26 mouse cellular contexts compared by ENCODE assay signal in the genomic region with DNA sequence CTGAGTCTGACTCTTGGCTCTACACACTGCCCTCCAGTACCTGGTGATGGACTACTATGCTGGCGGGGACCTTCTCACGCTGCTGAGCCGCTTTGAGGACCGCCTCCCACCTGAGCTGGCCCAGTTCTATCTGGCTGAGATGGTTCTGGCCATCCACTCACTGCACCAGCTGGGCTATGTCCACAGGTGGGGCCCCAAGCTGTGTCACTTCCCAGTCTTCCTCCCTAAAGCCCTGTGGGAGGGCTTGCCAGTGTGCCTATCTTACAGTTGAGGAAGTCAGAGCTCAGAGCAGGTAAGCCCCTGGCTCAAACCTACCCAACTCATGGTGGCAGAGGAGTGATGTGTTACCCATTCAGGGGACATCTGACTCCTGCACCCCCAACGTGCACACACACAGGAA. TPM values are rescaled to one million over a fixed set of nuclear protein-coding genes. Genes with fewer than 3 reads are reported as not detected.
A peak's percentile ranks its signal among the peaks of the same experiment; 100 is the strongest.
DNase-seq lines count a peak whose midpoint lies in the region; ATAC-seq and TF ChIP-seq lines count a peak whose summit lies in the region.
"Had no signal": no experiment of that assay in that cellular context is flagged by ENCODE, and none has a peak within 500 bp of the region (broad histone marks: within the 10 kb centered on the region; RNA-seq: fewer than 3 reads in every experiment).

No protein-coding gene starts in this region.

- TF ChIP-seq POLR2A in cerebellum, adult 2 months (IDR thresholded peaks at IDR 0.05; ENCODE audit: borderline replicate concordance, insufficient read depth, low read length): no peak

- peaks cover 58% of the 10 kb centered on the region for H3K4me1 ChIP-seq in cerebellum, adult 2 months (ENCODE audit: control insufficient read depth, insufficient read depth, low read length)
- H3K4me1 ChIP-seq in megakaryocyte, embryonic 14.5 days: peaks cover 41% of the 10 kb centered on the region

- no peaks in the 10 kb centered on the region for H3K27me3 ChIP-seq in cerebellum, adult 2 months (ENCODE audit: control insufficient read depth, insufficient read depth, low read length)
- H3K27me3 ChIP-seq in megakaryocyte, embryonic 14.5 days (replicated peaks): peaks cover 45% of the 10 kb centered on the region
- H3K27me3 ChIP-seq: CH12.LX; embryonic facial prominence, embryonic 13.5 days; embryonic facial prominence, embryonic 15.5 days; forebrain, embryonic 12.5 days; Patski had no signal

- 27% methylated on average over 5 of the region's 5 CpGs for WGBS in cerebellum, adult 2 months

- H3K9me3 ChIP-seq in megakaryocyte, embryonic 14.5 days: no peaks in the 10 kb centered on the region
- H3K9me3 ChIP-seq: embryonic facial prominence, embryonic 13.5 days; embryonic facial prominence, embryonic 15.5 days; forebrain, embryonic 10.5 days; forebrain, embryonic 12.5 days; G1E had no signal

- no peak for TF ChIP-seq CTCF in cerebellum, adult 2 months (IDR thresholded peaks at IDR 0.05; ENCODE audit: borderline replicate concordance, insufficient read depth, low read depth, low read length)

- H3K4me3 ChIP-seq in cerebellum, adult 2 months (replicated peaks; ENCODE audit: insufficient read depth, low read depth, low read length): no peak overlapping the region
- H3K4me3 ChIP-seq in megakaryocyte, embryonic 14.5 days (replicated peaks): peak overlapping the region; percentile 40
- H3K4me3 ChIP-seq: embryonic facial prominence, embryonic 13.5 days; embryonic facial prominence, embryonic 15.5 days; erythroblast, embryonic 14.5 days; forebrain, embryonic 10.5 days; forebrain, embryonic 12.5 days; gastrocnemius, adult 2 months had no signal

- peak; percentile 75 for DNase-seq in cerebellum, adult 11-12 months
- no peak for DNase-seq in cerebellum, postnatal 4 days (ENCODE audit: low spot score in 2 of 2)
- DNase-seq in cerebellum, adult 2 months: peak; percentile 62 to 71
- no peak for DNase-seq in cerebellum, adult 11 months
- peak; percentile 78 for DNase-seq in cerebellum, adult 9-11 months
- DNase-seq: adrenal gland, adult 8-10 months; adrenal gland, postnatal 14 days; adrenal gland, postnatal 36 days; B cell, adult 2 months; embryo, embryonic 11 days; gastrocnemius, adult 2 months had no signal

- no peak for ATAC-seq in cerebellum, adult (ENCODE audit: insufficient number of reproducible peaks, low FRiP score, low TSS enrichment)
- ATAC-seq in megakaryocyte, adult 5-6 weeks (ENCODE audit: poor library complexity, severe bottlenecking): no peak
- ATAC-seq: activated CD4-positive, CD25-positive, alpha-beta regulatory T cell, adult 4 months; CD4-positive, CD25-positive, alpha-beta regulatory T cell, adult 4 months; forebrain, embryonic 14.5 days; forebrain, embryonic 16.5 days; Patski had no signal

- H3K36me3 ChIP-seq in megakaryocyte, embryonic 14.5 days (replicated peaks; ENCODE audit: low read length): peaks cover 53% of the 10 kb centered on the region

- peak overlapping the region; percentile 54 for H3K27ac ChIP-seq in cerebellum, adult 2 months (ENCODE audit: insufficient read depth, low read length)
- H3K27ac ChIP-seq: embryonic facial prominence, embryonic 13.5 days; embryonic facial prominence, embryonic 15.5 days; forebrain, embryonic 10.5 days; forebrain, embryonic 12.5 days; gastrocnemius, adult 2 months had no signal

RNA-seq across cellular contexts. Expression of a gene that starts 3.9 kb away (rescaled TPM):
- polyA plus RNA-seq in cerebellum, adult 2 months (2012; rRNA removed): 33.1 and 36.5 TPM in 2 replicates
- 4.8 and 6.6 TPM in 2 replicates for polyA plus RNA-seq in megakaryocyte, embryonic 14.5 days (2012; ENCODE audit: insufficient read depth, low replicate concordance)
- total RNA-seq in megakaryocyte, adult 5-6 weeks (2015): 0.56 and 0.68 TPM in 2 replicates
- total RNA-seq in megakaryocyte, adult 5-6 weeks (2017): 0.88 and 1.3 TPM in 2 replicates

RNA-seq across cellular contexts. Expression of a gene that starts 24.6 kb away (rescaled TPM):
- 84.1 and 85.5 TPM in 2 replicates for polyA plus RNA-seq in cerebellum, adult 2 months (2012; rRNA removed)
- 70.2 and 174 TPM in 2 replicates for polyA plus RNA-seq in megakaryocyte, embryonic 14.5 days (2012; ENCODE audit: insufficient read depth, low replicate concordance)
- 15.1 and 16.6 TPM in 2 replicates for total RNA-seq in megakaryocyte, adult 5-6 weeks (2015)
- total RNA-seq in megakaryocyte, adult 5-6 weeks (2017): 19.2 and 20.7 TPM in 2 replicates

RNA-seq across cellular contexts. Expression of a gene that starts 30.8 kb away (rescaled TPM):
- polyA plus RNA-seq in cerebellum, adult 2 months (2012; rRNA removed): 317 and 326 TPM in 2 replicates
- polyA plus RNA-seq in megakaryocyte, embryonic 14.5 days (2012; ENCODE audit: insufficient read depth, low replicate concordance): 9.3 and 21.8 TPM in 2 replicates
- total RNA-seq in megakaryocyte, adult 5-6 weeks (2015): 35.0 and 43.3 TPM in 2 replicates
- 66.3 and 79.6 TPM in 2 replicates for total RNA-seq in megakaryocyte, adult 5-6 weeks (2017)

RNA-seq across cellular contexts. Expression of a gene that starts 33.7 kb away (rescaled TPM):
- 168 and 220 TPM in 2 replicates for polyA plus RNA-seq in cerebellum, adult 2 months (2012; rRNA removed)
- polyA plus RNA-seq in megakaryocyte, embryonic 14.5 days (2012; ENCODE audit: insufficient read depth, low replicate concordance): 474 and 728 TPM in 2 replicates
- total RNA-seq in megakaryocyte, adult 5-6 weeks (2015): 19.3 and 27.1 TPM in 2 replicates
- total RNA-seq in megakaryocyte, adult 5-6 weeks (2017): 24.0 and 34.8 TPM in 2 replicates

RNA-seq across cellular contexts. Expression of a gene that starts 53.3 kb away (rescaled TPM):
- 175 and 196 TPM in 2 replicates for polyA plus RNA-seq in cerebellum, adult 2 months (2012; rRNA removed)
- polyA plus RNA-seq in megakaryocyte, embryonic 14.5 days (2012; ENCODE audit: insufficient read depth, low replicate concordance): 1,025 and 2,643 TPM in 2 replicates
- total RNA-seq in megakaryocyte, adult 5-6 weeks (2015): 164 and 205 TPM in 2 replicates
- 179 and 212 TPM in 2 replicates for total RNA-seq in megakaryocyte, adult 5-6 weeks (2017)

Comparison
In these comparisons a context has a peak if more than half of its experiments do, and no peak if none do; other contexts are left out.
1. DNase-seq: peak in cerebellum, adult 11-12 months (single experiment), cerebellum, adult 2 months (2 of 2) and cerebellum, adult 9-11 months (single experiment); none in cerebellum, postnatal 4 days (0 of 2) and cerebellum, adult 11 months (single experiment).
2. RNA of a gene that starts 30.8 kb away (polyA plus RNA-seq): 317 to 326 TPM in cerebellum, adult 2 months; 9.3 to 21.8 TPM in megakaryocyte, embryonic 14.5 days; every median in the first group is over 10 times any median in the second.